Mouse (Mus musculus): ENCODE measurements around the gene Hmgcr. TPM values are rescaled to one million over a fixed set of nuclear protein-coding genes. Genes with fewer than 3 reads are reported as not detected.

The Hmgcr gene
- 189 and 190 TPM in 2 replicates for polyA plus RNA-seq (2014; fragmentation: Nextera tagmentation; extraction: Ambion mirVana)

GRCm38 (mm10) chr13:96670406-96671077, at the start of gene Hmgcr:
TSS of gene Hmgcr (minus strand) at chr13:96670936.
- DNase-seq (ENCODE audit: low spot score) (peak; percentile 99), ATAC-seq (replicated peaks; ENCODE audit: low FRiP score) (peak; percentile 100)
- Histone ChIP-seq H3K4me1 (replicated peaks; ENCODE audit: control insufficient read depth, insufficient read depth, low read length) (peaks cover 17% of the 10 kb centered on the region; the same call in 1 of the 2 replicates), H3K27ac (ENCODE audit: low read depth, low read length) (peak within 1 kb of the TSS; percentile 89), H3K36me3 (ENCODE audit: control insufficient read depth, insufficient read depth, low read length) (peaks cover 5% of the 10 kb centered on the region; the same call in 1 of the 2 replicates), H3K4me2 (ENCODE audit: low read depth, low read length, severe bottlenecking) (peak within 1 kb of the TSS; percentile 77), H3K27me3 (ENCODE audit: control insufficient read depth, insufficient read depth, low read length) (no peaks in the 10 kb centered on the region), H3K4me3 (ENCODE audit: low read depth, low read length) (peak within 1 kb of the TSS; percentile 95), H3K9me3 (ENCODE audit: control insufficient read depth, low read length) (no peaks in the 10 kb centered on the region), H3K9ac (ENCODE audit: low read length) (peak within 1 kb of the TSS; percentile 96)
- under 1% methylated on average over 70 of the region's 70 CpGs for WGBS

DNA sequence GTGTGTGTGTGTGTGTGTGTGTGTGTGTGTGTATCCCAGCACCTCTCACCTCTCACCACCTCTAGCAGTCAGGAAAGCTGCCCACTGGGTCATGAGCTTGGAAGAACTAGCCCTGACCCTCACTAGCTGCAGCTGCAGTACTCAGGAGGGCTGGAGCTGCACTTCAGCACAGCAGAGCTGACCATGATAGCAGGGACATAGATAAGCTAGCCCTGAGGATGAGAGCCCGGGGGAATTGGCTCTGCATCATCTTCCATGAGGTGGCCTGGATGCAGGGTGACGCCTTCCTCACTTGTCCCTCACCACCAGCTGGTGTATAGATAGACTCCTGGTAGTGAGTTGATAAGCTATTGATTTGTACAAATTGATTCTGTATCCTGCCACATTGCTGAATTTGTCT, 49.3 kb upstream of the Hmgcr start:
- H3K27me3 ChIP-seq (ENCODE audit: control insufficient read depth, insufficient read depth, low read length): no peaks in the 10 kb centered on the region
- H3K27ac ChIP-seq (ENCODE audit: low read depth, low read length): no peak overlapping the region
- DNase-seq (ENCODE audit: low spot score) (no peak), ATAC-seq (replicated peaks; ENCODE audit: low FRiP score) (no peak)
- H3K4me3 ChIP-seq (ENCODE audit: low read depth, low read length): no peak overlapping the region
- no peak overlapping the region for H3K9ac ChIP-seq (ENCODE audit: low read length)
- H3K36me3 ChIP-seq (ENCODE audit: control insufficient read depth, insufficient read depth, low read length): no peaks in the 10 kb centered on the region
- no peak overlapping the region for H3K4me2 ChIP-seq (ENCODE audit: low read depth, low read length, severe bottlenecking)
- WGBS: 86% methylated on average over 2 of the region's 2 CpGs
- H3K9me3 ChIP-seq (ENCODE audit: control insufficient read depth, low read length): no peaks in the 10 kb centered on the region
- H3K4me1 ChIP-seq (replicated peaks; ENCODE audit: control insufficient read depth, insufficient read depth, low read length): no peaks in the 10 kb centered on the region

DNA sequence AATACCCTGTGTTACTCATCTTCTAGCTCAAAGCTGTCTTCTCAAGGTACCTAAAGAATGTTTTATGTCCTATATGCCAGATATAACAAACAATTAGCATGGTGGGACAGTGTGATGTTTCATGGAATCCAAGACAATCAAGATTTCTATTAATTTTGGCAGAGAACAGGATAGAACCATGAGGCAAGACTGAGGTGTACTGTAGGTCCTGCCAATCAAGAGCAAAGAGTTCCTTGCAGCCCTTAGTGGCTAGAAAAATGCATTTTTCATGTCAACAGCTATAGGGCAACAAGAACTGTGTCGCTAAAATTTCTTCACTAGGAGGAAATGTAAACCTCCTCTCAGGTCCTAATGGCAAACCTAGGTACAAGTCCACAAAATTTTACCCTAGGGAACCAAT, 47.1 kb upstream of the Hmgcr start:
- Histone ChIP-seq H3K27ac (ENCODE audit: low read depth, low read length) (no peak overlapping the region), H3K36me3 (ENCODE audit: control insufficient read depth, insufficient read depth, low read length) (no peaks in the 10 kb centered on the region), H3K4me1 (replicated peaks; ENCODE audit: control insufficient read depth, insufficient read depth, low read length) (no peaks in the 10 kb centered on the region), H3K9me3 (ENCODE audit: control insufficient read depth, low read length) (no peaks in the 10 kb centered on the region), H3K4me3 (ENCODE audit: low read depth, low read length) (no peak overlapping the region), H3K27me3 (ENCODE audit: control insufficient read depth, insufficient read depth, low read length) (no peaks in the 10 kb centered on the region), H3K4me2 (ENCODE audit: low read depth, low read length, severe bottlenecking) (no peak overlapping the region), H3K9ac (ENCODE audit: low read length) (no peak overlapping the region)
- 60% methylated on average over 1 of the region's 1 CpGs for WGBS
- DNase-seq (ENCODE audit: low spot score): no peak
- no peak for ATAC-seq (replicated peaks; ENCODE audit: low FRiP score)

GRCm38 (mm10) chr13:96716311-96716710, 45.6 kb upstream of the Hmgcr start:
- H3K4me2 ChIP-seq (ENCODE audit: low read depth, low read length, severe bottlenecking): no peak overlapping the region
- H3K27me3 ChIP-seq (ENCODE audit: control insufficient read depth, insufficient read depth, low read length): no peaks in the 10 kb centered on the region
- no peak overlapping the region for H3K9ac ChIP-seq (ENCODE audit: low read length)
- H3K27ac ChIP-seq (ENCODE audit: low read depth, low read length): no peak overlapping the region
- no peaks in the 10 kb centered on the region for H3K4me1 ChIP-seq (replicated peaks; ENCODE audit: control insufficient read depth, insufficient read depth, low read length)
- DNase-seq (ENCODE audit: low spot score) (no peak), ATAC-seq (replicated peaks; ENCODE audit: low FRiP score) (no peak)
- WGBS: 95% methylated on average over 2 of the region's 2 CpGs
- H3K9me3 ChIP-seq (ENCODE audit: control insufficient read depth, low read length): no peaks in the 10 kb centered on the region
- H3K36me3 ChIP-seq (ENCODE audit: control insufficient read depth, insufficient read depth, low read length): no peaks in the 10 kb centered on the region
- H3K4me3 ChIP-seq (ENCODE audit: low read depth, low read length): no peak overlapping the region

GRCm38 (mm10) chr13:96709269-96710233, 38.8 kb upstream of the Hmgcr start:
- H3K27me3 ChIP-seq (ENCODE audit: control insufficient read depth, insufficient read depth, low read length): no peaks in the 10 kb centered on the region
- 82% methylated on average over 8 of the region's 8 CpGs for WGBS
- no peak overlapping the region for H3K9ac ChIP-seq (ENCODE audit: low read length)
- ATAC-seq (replicated peaks; ENCODE audit: low FRiP score): no peak
- no peak overlapping the region for H3K4me3 ChIP-seq (ENCODE audit: low read depth, low read length)
- no peaks in the 10 kb centered on the region for H3K36me3 ChIP-seq (ENCODE audit: control insufficient read depth, insufficient read depth, low read length)
- DNase-seq (ENCODE audit: low spot score): no peak
- no peak overlapping the region for H3K27ac ChIP-seq (ENCODE audit: low read depth, low read length)
- H3K9me3 ChIP-seq (ENCODE audit: control insufficient read depth, low read length): no peaks in the 10 kb centered on the region
- no peaks in the 10 kb centered on the region for H3K4me1 ChIP-seq (replicated peaks; ENCODE audit: control insufficient read depth, insufficient read depth, low read length)
- no peak overlapping the region for H3K4me2 ChIP-seq (ENCODE audit: low read depth, low read length, severe bottlenecking)

- DNase-seq (ENCODE audit: low spot score) (no peak), ATAC-seq (replicated peaks; ENCODE audit: low FRiP score) (no peak)
- H3K27me3 ChIP-seq (ENCODE audit: control insufficient read depth, insufficient read depth, low read length): no peaks in the 10 kb centered on the region
- H3K4me3 ChIP-seq (ENCODE audit: low read depth, low read length): no peak overlapping the region
- H3K36me3 ChIP-seq (ENCODE audit: control insufficient read depth, insufficient read depth, low read length): no peaks in the 10 kb centered on the region
- WGBS: 80% methylated on average over 9 of the region's 9 CpGs
- H3K4me1 ChIP-seq (replicated peaks; ENCODE audit: control insufficient read depth, insufficient read depth, low read length): no peaks in the 10 kb centered on the region
- H3K27ac ChIP-seq (ENCODE audit: low read depth, low read length): no peak overlapping the region
- H3K9ac ChIP-seq (ENCODE audit: low read length): no peak overlapping the region
- H3K4me2 ChIP-seq (ENCODE audit: low read depth, low read length, severe bottlenecking): no peak overlapping the region
- no peaks in the 10 kb centered on the region for H3K9me3 ChIP-seq (ENCODE audit: control insufficient read depth, low read length)
Measured at GRCm38 (mm10) chr13:96702567-96703278, 32.0 kb upstream of the Hmgcr start.

- Histone ChIP-seq H3K9me3 (ENCODE audit: control insufficient read depth, low read length) (no peaks in the 10 kb centered on the region), H3K4me2 (ENCODE audit: low read depth, low read length, severe bottlenecking) (no peak overlapping the region), H3K27ac (ENCODE audit: low read depth, low read length) (no peak overlapping the region), H3K4me3 (ENCODE audit: low read depth, low read length) (no peak overlapping the region), H3K27me3 (ENCODE audit: control insufficient read depth, insufficient read depth, low read length) (no peaks in the 10 kb centered on the region), H3K9ac (ENCODE audit: low read length) (no peak overlapping the region), H3K36me3 (ENCODE audit: control insufficient read depth, insufficient read depth, low read length) (no peaks in the 10 kb centered on the region), H3K4me1 (replicated peaks; ENCODE audit: control insufficient read depth, insufficient read depth, low read length) (no peaks in the 10 kb centered on the region)
- no peak for DNase-seq (ENCODE audit: low spot score)
- 79% methylated on average over 8 of the region's 8 CpGs for WGBS
- no peak for ATAC-seq (replicated peaks; ENCODE audit: low FRiP score)
Measured at GRCm38 (mm10) chr13:96697805-96698586, 27.3 kb upstream of the Hmgcr start.

DNA sequence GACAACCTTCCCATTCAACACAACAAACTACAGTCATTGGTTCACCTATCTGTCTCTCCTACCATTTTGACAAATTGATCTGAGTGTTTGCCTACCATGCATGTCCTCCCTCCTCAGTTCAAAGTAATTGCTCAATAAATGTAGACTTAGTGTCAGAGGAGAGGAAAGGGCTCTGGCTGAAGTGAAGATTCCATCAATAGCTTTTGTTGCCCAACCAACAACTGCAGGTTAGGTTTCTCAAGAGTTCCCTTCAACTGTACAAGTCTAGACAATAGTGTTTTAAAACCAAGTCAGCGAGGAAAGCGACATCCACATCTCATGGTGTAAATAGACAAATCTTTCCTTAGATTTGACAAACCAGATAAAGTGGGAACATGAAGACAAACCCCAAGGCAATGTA, 24.7 kb upstream of the Hmgcr start:
- ATAC-seq (replicated peaks; ENCODE audit: low FRiP score) (no peak), DNase-seq (ENCODE audit: low spot score) (no peak)
- WGBS: 92% methylated on average over 2 of the region's 2 CpGs

More for the DNA sequence above, 24.7 kb upstream of the Hmgcr start:
- Histone ChIP-seq H3K4me1 (replicated peaks; ENCODE audit: control insufficient read depth, insufficient read depth, low read length) (no peaks in the 10 kb centered on the region), H3K9ac (ENCODE audit: low read length) (no peak overlapping the region), H3K27ac (ENCODE audit: low read depth, low read length) (no peak overlapping the region), H3K4me3 (ENCODE audit: low read depth, low read length) (no peak overlapping the region), H3K9me3 (ENCODE audit: control insufficient read depth, low read length) (no peaks in the 10 kb centered on the region), H3K27me3 (ENCODE audit: control insufficient read depth, insufficient read depth, low read length) (no peaks in the 10 kb centered on the region), H3K4me2 (ENCODE audit: low read depth, low read length, severe bottlenecking) (no peak overlapping the region), H3K36me3 (ENCODE audit: control insufficient read depth, insufficient read depth, low read length) (no peaks in the 10 kb centered on the region)
